Mouse (Mus musculus) MEL (cell line): ENCODE measurements at regions not wholly inside any gene's neighbourhood (a gene's known extent, or its start where the extent isn't known, plus 50 kb on each side); places are given as distances from the start of the nearest gene placed in this dataset.

Experiments used
- DNase-seq: peaks from one replicate; pipeline ENCODE4 v3.0.0; 2011; ENCODE audit warnings: low read depth, low spot score
- H3K27ac ChIP-seq: 2 replicates; pipeline ENCODE4 v1.5.1; 2012; ENCODE audit warnings: low read depth, mild to moderate bottlenecking, control low read depth, low read length, moderate library complexity; ENCODE audit not compliant: control insufficient read depth
- H3K27me3 ChIP-seq, 2 experiments: fragments of 150-350 bp in 1 of 2; sonication (generic) in 1 of 2; 2 replicates each; pipeline ENCODE4 v1.6.1; 2012; ENCODE audit warnings: low read length in 2 of 2, mild to moderate bottlenecking in 2 of 2, improper control_type of control experiment in 1 of 2, moderate library complexity in 1 of 2; ENCODE audit not compliant: insufficient read depth in 2 of 2, control insufficient read depth in 1 of 2
- H3K36me3 ChIP-seq, 2 experiments: 2 replicates each; pipeline ENCODE4 v1.6.1; 2012 to 2014; ENCODE audit warnings: low read length in 2 of 2, improper control_type of control experiment in 1 of 2, inconsistent platforms in 1 of 2, mild to moderate bottlenecking in 1 of 2; ENCODE audit not compliant: insufficient read depth in 2 of 2, control insufficient read depth in 1 of 2
- H3K4me1 ChIP-seq, 2 experiments: fragments of 150-350 bp in 1 of 2; sonication (generic) in 1 of 2; 2 replicates each; pipeline ENCODE4 v1.6.1; 2012; ENCODE audit warnings: low read length in 2 of 2, improper control_type of control experiment in 1 of 2, mild to moderate bottlenecking in 1 of 2; ENCODE audit not compliant: insufficient read depth in 2 of 2, control insufficient read depth in 1 of 2
- H3K4me3 ChIP-seq, 2 experiments: fragments of 150-350 bp in 1 of 2; sonication (generic) in 1 of 2; 2 replicates each; pipeline ENCODE4 v1.5.1; 2012; ENCODE audit warnings: low read depth in 2 of 2, low read length in 2 of 2, mild to moderate bottlenecking in 2 of 2, moderate library complexity in 2 of 2, control low read depth in 1 of 2, improper control_type of control experiment in 1 of 2; ENCODE audit not compliant: control insufficient read depth in 1 of 2, insufficient read depth in 1 of 2
- H3K79me2 ChIP-seq: 2 replicates; pipeline ENCODE4 v1.6.1; 2012; ENCODE audit warnings: mild to moderate bottlenecking, low read length, moderate library complexity; ENCODE audit not compliant: control insufficient read depth, poor library complexity, insufficient read depth
- H3K9ac ChIP-seq: 2 replicates; pipeline ENCODE4 v1.6.1; 2012; ENCODE audit warnings: low read depth, mild to moderate bottlenecking, control low read depth, low read length, moderate library complexity; ENCODE audit not compliant: control insufficient read depth, poor library complexity, severe bottlenecking
- H3K9me3 ChIP-seq: fragments of 150-350 bp; sonication (generic); replicated peaks from 2 replicates; pipeline ENCODE4 v1.6.1; 2012; ENCODE audit warnings: mild to moderate bottlenecking, low read length, improper control_type of control experiment, moderate library complexity; ENCODE audit not compliant: insufficient read depth
- BHLHE40 ChIP-seq: IDR thresholded peaks from 2 replicates; pipeline ENCODE4 v1.6.1; 2012; ENCODE audit warnings: low read depth, mild to moderate bottlenecking, inconsistent platforms, low read length, improper control_type of control experiment, borderline replicate concordance
- CHD1 ChIP-seq: IDR thresholded peaks from 2 replicates; pipeline ENCODE4 v1.6.1; 2012; ENCODE audit warnings: low read depth, mild to moderate bottlenecking, inconsistent platforms, low read length, improper control_type of control experiment
- CHD2 ChIP-seq: IDR thresholded peaks from 2 replicates; pipeline ENCODE4 v1.6.1; 2011; ENCODE audit warnings: low read length, improper control_type of control experiment
- E2F4 ChIP-seq: IDR thresholded peaks from 2 replicates; pipeline ENCODE4 v1.6.1; 2011; ENCODE audit warnings: low read depth, low read length, improper control_type of control experiment, borderline replicate concordance
- ELF1 ChIP-seq: IDR thresholded peaks from 2 replicates; pipeline ENCODE4 v1.6.1; 2014; ENCODE audit warnings: low read depth, mild to moderate bottlenecking, inconsistent platforms, low read length, improper control_type of control experiment, moderate library complexity
- EP300 ChIP-seq, 2 experiments: IDR thresholded peaks; 2 replicates each; pipeline ENCODE4 v1.6.1; 2011; ENCODE audit warnings: improper control_type of control experiment in 2 of 2, low read length in 2 of 2, low read depth in 1 of 2, mild to moderate bottlenecking in 1 of 2
- ETS1 ChIP-seq: IDR thresholded peaks from 2 replicates; pipeline ENCODE4 v1.6.1; 2012; ENCODE audit warnings: low read depth, mild to moderate bottlenecking, inconsistent platforms, low read length, improper control_type of control experiment, moderate library complexity
- JUND ChIP-seq: IDR thresholded peaks from 2 replicates; pipeline ENCODE4 v1.6.1; 2011; ENCODE audit warnings: low read depth, mild to moderate bottlenecking, improper control_type of control experiment, low read length
- MAFK ChIP-seq: IDR thresholded peaks from 2 replicates; pipeline ENCODE4 v1.6.1; 2011; ENCODE audit warnings: low read depth, mild to moderate bottlenecking, low read length, improper control_type of control experiment, borderline replicate concordance
- MAZ ChIP-seq: IDR thresholded peaks from 2 replicates; pipeline ENCODE4 v1.6.1; 2012; ENCODE audit warnings: low read depth, mild to moderate bottlenecking, inconsistent platforms, low read length, improper control_type of control experiment
- MEF2A ChIP-seq: IDR thresholded peaks from 2 replicates; pipeline ENCODE4 v1.6.1; 2014; ENCODE audit warnings: low read depth, mild to moderate bottlenecking, inconsistent platforms, low read length, improper control_type of control experiment; ENCODE audit not compliant: poor library complexity, insufficient replicate concordance, severe bottlenecking; ENCODE audit errors: extremely low read depth
- MYC ChIP-seq: IDR thresholded peaks from 2 replicates; pipeline ENCODE4 v1.6.1; 2011; ENCODE audit warnings: low read depth, mild to moderate bottlenecking, low read length, improper control_type of control experiment, moderate library complexity
- NELFE ChIP-seq: IDR thresholded peaks from 2 replicates; pipeline ENCODE4 v1.6.1; 2011; ENCODE audit warnings: low read depth, low read length, improper control_type of control experiment
- POLR2AphosphoS2 ChIP-seq: IDR thresholded peaks from 2 replicates; pipeline ENCODE4 v1.6.1; 2011; ENCODE audit warnings: low read length, improper control_type of control experiment
- POLR2AphosphoS5 ChIP-seq: IDR thresholded peaks from 2 replicates; pipeline ENCODE4 v1.6.1; 2012; ENCODE audit warnings: low read depth, borderline replicate concordance, mild to moderate bottlenecking, inconsistent platforms, low read length, moderate library complexity, mixed read lengths
- RAD21 ChIP-seq: IDR thresholded peaks from 2 replicates; pipeline ENCODE4 v1.6.1; 2011; ENCODE audit warnings: mild to moderate bottlenecking, low read depth, low read length, improper control_type of control experiment
- RCOR1 ChIP-seq: IDR thresholded peaks from 2 replicates; pipeline ENCODE4 v1.6.1; 2012; ENCODE audit warnings: low read depth, mild to moderate bottlenecking, inconsistent platforms, low read length, improper control_type of control experiment
- SIN3A ChIP-seq: IDR thresholded peaks from 2 replicates; pipeline ENCODE4 v1.6.1; 2012; ENCODE audit warnings: low read length, improper control_type of control experiment, inconsistent platforms
- SMC3 ChIP-seq: IDR thresholded peaks from 2 replicates; pipeline ENCODE4 v1.6.1; 2011; ENCODE audit warnings: low read depth, low read length, improper control_type of control experiment
- TAL1 ChIP-seq: IDR thresholded peaks from 2 replicates; pipeline ENCODE4 v1.6.1; 2012; ENCODE audit warnings: mild to moderate bottlenecking, inconsistent platforms, low read length, moderate library complexity, mixed read lengths
- TBP ChIP-seq: IDR thresholded peaks from 2 replicates; pipeline ENCODE4 v1.8.0; 2011; ENCODE audit warnings: low read depth, low read length, improper control_type of control experiment
- TCF12 ChIP-seq: IDR thresholded peaks from 2 replicates; pipeline ENCODE4 v1.6.1; 2014; ENCODE audit warnings: low read depth, mild to moderate bottlenecking, inconsistent platforms, low read length, improper control_type of control experiment, moderate library complexity
- UBTF ChIP-seq: IDR thresholded peaks from 2 replicates; pipeline ENCODE4 v1.6.1; 2012; ENCODE audit warnings: low read depth, mild to moderate bottlenecking, inconsistent platforms, low read length, improper control_type of control experiment, moderate library complexity, borderline replicate concordance; ENCODE audit not compliant: insufficient read depth
- USF1 ChIP-seq: IDR thresholded peaks from 2 replicates; pipeline ENCODE4 v1.6.1; 2014; ENCODE audit warnings: low read depth, mild to moderate bottlenecking, inconsistent platforms, low read length, improper control_type of control experiment, moderate library complexity
- USF2 ChIP-seq, 2 experiments: IDR thresholded peaks; 2 replicates each; pipeline ENCODE4 v1.6.1; 2011 to 2012; ENCODE audit warnings: improper control_type of control experiment in 2 of 2, low read length in 2 of 2, borderline replicate concordance in 1 of 2, inconsistent platforms in 1 of 2, low read depth in 1 of 2, mild to moderate bottlenecking in 1 of 2; ENCODE audit not compliant: insufficient read depth in 1 of 2
- ZMIZ1 ChIP-seq: IDR thresholded peaks from 2 replicates; pipeline ENCODE4 v1.6.1; 2012; ENCODE audit warnings: low read depth, mild to moderate bottlenecking, inconsistent platforms, low read length, improper control_type of control experiment, moderate library complexity
- ZNF384 ChIP-seq: IDR thresholded peaks from 2 replicates; pipeline ENCODE4 v1.6.1; 2012; ENCODE audit warnings: low read depth, mild to moderate bottlenecking, inconsistent platforms, low read length, improper control_type of control experiment

DNA sequence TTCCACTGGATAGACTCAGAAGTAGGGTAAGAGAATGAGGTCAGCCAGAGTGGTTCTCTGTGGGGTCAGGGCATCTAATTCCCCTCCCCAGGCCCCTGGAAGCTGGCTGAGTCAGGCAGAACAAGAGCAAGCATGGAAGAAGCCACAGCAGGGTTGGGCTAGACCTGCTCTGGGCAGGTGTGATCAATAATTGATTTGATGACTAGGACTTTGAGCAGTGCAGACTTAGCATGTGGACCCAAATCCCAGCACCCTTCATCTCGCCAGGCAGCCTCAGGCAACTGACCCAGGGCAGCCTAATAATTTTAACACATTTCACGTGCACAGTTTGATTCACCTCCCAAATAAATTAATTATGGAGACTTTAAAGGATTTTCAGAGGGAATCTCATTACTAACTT lies 67.2 kb downstream of the Qdpr start:
- TF ChIP-seq ELF1 (no peak), RAD21 (no peak), E2F4 (no peak), CHD1 (no peak), POLR2AphosphoS5 (no peak), BHLHE40 (no peak), POLR2AphosphoS2 (no peak), JUND (no peak), TBP (no peak), SMC3 (no peak), EP300 (IDR thresholded peaks at IDR 0.05; ENCODE audit: low read depth in 1 of 2, low read length in 2 of 2) (no peak), CHD2 (no peak), SIN3A (no peak), ZMIZ1 (no peak), MYC (no peak), MEF2A (no peak)

DNA sequence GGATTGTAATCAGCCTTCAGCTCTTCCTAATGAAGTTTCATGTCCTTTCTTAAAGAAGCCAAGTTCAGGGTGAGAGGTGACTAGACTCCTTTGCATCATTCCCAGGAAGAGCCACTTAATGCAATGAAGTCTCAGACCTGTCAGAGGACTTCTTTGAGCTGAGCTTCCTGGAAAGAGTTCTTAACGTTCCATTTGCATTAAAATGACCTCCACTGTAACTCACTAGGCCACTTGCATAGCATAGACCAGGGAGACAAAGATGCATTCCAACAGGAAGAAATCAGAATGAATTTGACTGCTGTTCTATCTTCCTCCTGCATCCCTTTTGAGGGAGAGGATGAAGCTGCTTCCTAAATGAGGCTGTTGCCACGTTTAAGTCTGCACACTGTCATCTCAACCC lies 71.5 kb downstream of the Qdpr start:
- no peak overlapping the region for H3K4me3 ChIP-seq
- DNase-seq, result no peak
- no peaks in the 10 kb centered on the region for H3K79me2 ChIP-seq
- no peak overlapping the region for H3K9ac ChIP-seq
- no peaks in the 10 kb centered on the region for H3K4me1 ChIP-seq
- no peaks in the 10 kb centered on the region for H3K9me3 ChIP-seq
- TF ChIP-seq CHD1 (no peak), MAFK (no peak), BHLHE40 (no peak), TAL1 (no peak), USF1 (no peak), POLR2AphosphoS2 (no peak), NELFE (no peak), MAZ (no peak), ETS1 (no peak), ZNF384 (no peak), POLR2AphosphoS5 (no peak), TCF12 (no peak), USF2 (IDR thresholded peaks at IDR 0.05; ENCODE audit: borderline replicate concordance in 1 of 2, insufficient read depth in 1 of 2, low read depth in 1 of 2, low read length in 2 of 2) (no peak), SIN3A (no peak), RAD21 (no peak), ELF1 (no peak), RCOR1 (no peak), UBTF (no peak), MYC (no peak), CHD2 (no peak)
- TF ChIP-seq, all 39 proteins: peak for 0
- Histone ChIP-seq H3K27ac (no peak overlapping the region), H3K27me3 (peaks cover 0 to 1% of the 10 kb centered on the region in 2 experiments; a peak in 1 of 4 replicates), H3K36me3 (no peaks in the 10 kb centered on the region)

More for the DNA sequence above, 67.2 kb downstream of the Qdpr start:
- Histone ChIP-seq H3K9ac (no peak overlapping the region), H3K27ac (no peak overlapping the region), H3K4me3 (no peak overlapping the region), H3K9me3 (no peaks in the 10 kb centered on the region), H3K27me3 (peaks cover 0 to 1% of the 10 kb centered on the region in 2 experiments; a peak in 1 of 4 replicates), H3K36me3 (peaks cover 0 to 5% of the 10 kb centered on the region in 2 experiments; a peak in 2 of 4 replicates), H3K79me2 (no peaks in the 10 kb centered on the region), H3K4me1 (0 out of 4 replicates have a peak, but pooled peaks cover 0 to 5% of the 10 kb centered on the region in 2 experiments)
- no peak for DNase-seq
